Mouse (Mus musculus) mouse embryonic stem cell (cell line): Measurements from ENCODE around the gene Pdhb.
"Not testable (repeated sequence)": the region's sequence is repeated elsewhere in the genome, so short reads cannot be mapped to it uniquely, and the experiment has no call there.

ENCODE experiments used
- in situ Hi-C, 2 experiments: fragments of 300-500 bp; cut with MboI; formaldehyde crosslinking; loops; 1 replicate in 1 of 2; 3 replicates in 1 of 2; pipeline ENCODE4 v1.14.3; 2019 to 2020; ENCODE audit warnings: low sequenced_read_pairs in 2 of 2, low pct_unique_long_range_greater_than_20kb in 1 of 2, mixed read lengths in 1 of 2; ENCODE audit not compliant: unreplicated experiment in 1 of 2

Gene Pdhb

GRCm38 (mm10) chr14:8148842-8149241, 24.0 kb downstream of the Pdhb start:
- in situ Hi-C loops: loop anchor here in 1 of 2 experiments (25.0 kb wide), 1 partner anchor 162 kb away; the partner anchor contains the start of gene Dnase1l3

GRCm38 (mm10) chr14:8146611-8147223, 26.1 kb downstream of the Pdhb start:
- in situ Hi-C loops: loop anchor here in 1 of 2 experiments (25.0 kb wide), 1 partner anchor 159 kb away; the partner anchor contains the start of gene Dnase1l3

GRCm38 (mm10) chr14:8145594-8146558, 26.9 kb downstream of the Pdhb start:
- in situ Hi-C loops: loop anchor here in 1 of 2 experiments (25.0 kb wide), 1 partner anchor 159 kb away; the partner anchor contains the start of gene Dnase1l3

GRCm38 (mm10) chr14:8141131-8141530, 31.7 kb downstream of the Pdhb start:
- in situ Hi-C loops: loop anchor here in 1 of 2 experiments (25.0 kb wide), 1 partner anchor 154 kb away; the partner anchor contains the start of gene Dnase1l3

- in situ Hi-C loops: loop anchor here in 1 of 2 experiments (25.0 kb wide), 1 partner anchor 153 kb away; the partner anchor contains the start of gene Dnase1l3
Observed at GRCm38 (mm10) chr14:8139724-8140710, 32.8 kb downstream of the Pdhb start.

GRCm38 (mm10) chr14:8135130-8135529, 37.7 kb downstream of the Pdhb start:
- in situ Hi-C loops: loop anchor here in 1 of 2 experiments (25.0 kb wide), 1 partner anchor 148 kb away; the partner anchor contains the start of gene Dnase1l3

GRCm38 (mm10) chr14:8134234-8134633, 38.6 kb downstream of the Pdhb start:
- in situ Hi-C loops: loop anchor here in 1 of 2 experiments (25.0 kb wide), 1 partner anchor 147 kb away; the partner anchor contains the start of gene Dnase1l3

GRCm38 (mm10) chr14:8132789-8133188, 40.0 kb downstream of the Pdhb start:
- in situ Hi-C loops: loop anchor here in 1 of 2 experiments (25.0 kb wide), 1 partner anchor 145 kb away; the partner anchor contains the start of gene Dnase1l3

- in situ Hi-C loops: loop anchor here in 1 of 2 experiments (25.0 kb wide), 1 partner anchor 141 kb away; the partner anchor contains the start of gene Dnase1l3
Observed at GRCm38 (mm10) chr14:8127971-8128370, 44.9 kb downstream of the Pdhb start.

- in situ Hi-C loops: no loop called here
Observed at GRCm38 (mm10) chr14:8124046-8124881, 48.6 kb downstream of the Pdhb start.

- in situ Hi-C loops: not testable (repeated sequence)
Observed at GRCm38 (mm10) chr14:8123611-8124010, 49.2 kb downstream of the Pdhb start.

GRCm38 (mm10) chr14:8123141-8123540, 49.7 kb downstream of the Pdhb start:
- in situ Hi-C loops: no loop called here

- in situ Hi-C loops: no loop called here
Observed at GRCm38 (mm10) chr14:8119904-8120303, 52.9 kb downstream of the Pdhb start.

GRCm38 (mm10) chr14:8119454-8119853, 53.4 kb downstream of the Pdhb start:
- in situ Hi-C loops: no loop called here

- in situ Hi-C loops: no loop called here
Observed at GRCm38 (mm10) chr14:8117371-8117770, 55.5 kb downstream of the Pdhb start.
